Mouse (Mus musculus) lung, postnatal 0 days (tissue): Measurements from ENCODE around the gene Dnmbp.

Experiments used
- CTCF ChIP-seq: IDR thresholded peaks from 2 replicates; pipeline ENCODE4 v1.5.1; 2016; ENCODE audit warnings: antibody characterized with exemption, mild to moderate bottlenecking
- EP300 ChIP-seq: IDR thresholded peaks from 2 replicates; pipeline ENCODE4 v1.6.1; 2016; ENCODE audit warnings: antibody characterized with exemption, mild to moderate bottlenecking, control low read depth

DNA sequence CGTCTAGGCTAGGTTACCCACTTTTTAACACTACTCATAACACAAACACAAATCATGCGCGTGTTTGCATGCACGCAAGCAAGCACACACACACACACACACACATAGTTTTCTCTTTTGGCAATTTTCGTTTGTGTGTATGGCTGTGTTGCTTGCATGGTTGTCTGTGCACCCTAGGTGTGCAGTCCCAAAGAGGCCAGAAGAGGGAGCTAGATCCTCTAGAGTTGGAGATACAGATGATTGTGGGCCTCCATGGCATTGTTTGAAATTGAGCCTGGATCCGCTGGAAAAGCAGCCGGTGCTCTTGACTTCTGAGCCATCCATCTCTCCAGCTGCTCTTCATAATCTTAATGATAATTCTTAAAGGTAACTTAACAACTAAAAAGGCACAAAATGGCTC, 33.5 kb downstream of the Dnmbp start:
- TF ChIP-seq CTCF (peak; percentile 54), EP300 (no peak)
